Mouse (Mus musculus): ENCODE results near the gene Ndufb4. TPM values are rescaled to one million over a fixed set of nuclear protein-coding genes. Genes with fewer than 3 reads are reported as not detected.
"Not testable (repeated sequence)": the region's sequence is repeated elsewhere in the genome, so short reads cannot be mapped to it uniquely, and the experiment has no call there.

Gene Ndufb4
- 45.0 and 47.3 TPM in 2 replicates for total RNA-seq (2012; rRNA removed)

- H3K4me1 ChIP-seq (ENCODE audit: control insufficient read depth in 2 of 2, insufficient read depth in 2 of 2, low read length in 2 of 2, poor library complexity in 1 of 2): peaks cover 14% of the 10 kb centered on the region in 2 experiments
Observed at GRCm38 (mm10) chr16:37653731-37654657, at the start of gene Ndufb4. Ndufb4 (minus strand) TSS chr16:37654453.

GRCm38 (mm10) chr16:37703884-37704283, 49.6 kb upstream of the Ndufb4 start:
- no peak overlapping the region for H3K4me3 ChIP-seq (ENCODE audit: insufficient read depth in 1 of 2, low read depth in 1 of 2, low read length in 2 of 2, poor library complexity in 1 of 2, severe bottlenecking in 1 of 2)
- no peaks in the 10 kb centered on the region for H3K4me1 ChIP-seq (ENCODE audit: control insufficient read depth in 2 of 2, insufficient read depth in 2 of 2, low read length in 2 of 2, poor library complexity in 1 of 2)
- no peak for DNase-seq (ENCODE audit: low read depth, low spot score)
- H3K36me3 ChIP-seq (ENCODE audit: control insufficient read depth, insufficient read depth, low read length, poor library complexity, severe bottlenecking): no peaks in the 10 kb centered on the region
- H3K9me3 ChIP-seq (ENCODE audit: control insufficient read depth, insufficient read depth, low read depth, low read length): no peaks in the 10 kb centered on the region
- no peak overlapping the region for H3K9ac ChIP-seq (ENCODE audit: insufficient read depth, low read depth, low read length, poor library complexity, severe bottlenecking)
- H3K27ac ChIP-seq (ENCODE audit: insufficient read depth, low read depth, low read length, poor library complexity, severe bottlenecking): no peak overlapping the region
- in situ Hi-C loops (cut with MboI; ENCODE audit: low sequenced_read_pairs in 2 of 2, unreplicated experiment in 2 of 2): no loop called here
- TF ChIP-seq ZNF384 (IDR thresholded peaks at IDR 0.05; ENCODE audit: low read depth, low read length): no peak
- TF ChIP-seq CHD2 (IDR thresholded peaks at IDR 0.05; ENCODE audit: low read depth, low read length): no peak
- TF ChIP-seq MAFK (IDR thresholded peaks at IDR 0.05; ENCODE audit: insufficient read depth, low read depth, low read length): no peak
- TF ChIP-seq ZC3H11A (IDR thresholded peaks at IDR 0.05; ENCODE audit: borderline replicate concordance, low read depth, low read length): no peak
- no peak for TF ChIP-seq HCFC1 (IDR thresholded peaks at IDR 0.05; ENCODE audit: borderline replicate concordance, insufficient read depth, low read length)

More at GRCm38 (mm10) chr16:37653731-37654657, at the start of gene Ndufb4:
- peak; percentile 97 for DNase-seq (ENCODE audit: low read depth, low spot score)
- in situ Hi-C loops (cut with MboI; ENCODE audit: low sequenced_read_pairs in 2 of 2, unreplicated experiment in 2 of 2): no loop called here
- TF ChIP-seq ZC3H11A (IDR thresholded peaks at IDR 0.05; ENCODE audit: borderline replicate concordance, low read depth, low read length) (no peak), HCFC1 (IDR thresholded peaks at IDR 0.05; ENCODE audit: borderline replicate concordance, insufficient read depth, low read length) (peak; percentile 50; the same call in 1 of the 2 replicates)
- H3K36me3 ChIP-seq (ENCODE audit: control insufficient read depth, insufficient read depth, low read length, poor library complexity, severe bottlenecking): no peaks in the 10 kb centered on the region
- H3K9ac ChIP-seq (ENCODE audit: insufficient read depth, low read depth, low read length, poor library complexity, severe bottlenecking): peak within 1 kb of the TSS; percentile 96
- peak within 1 kb of the TSS; percentile 61 for H3K27ac ChIP-seq (ENCODE audit: insufficient read depth, low read depth, low read length, poor library complexity, severe bottlenecking)
- H3K9me3 ChIP-seq (ENCODE audit: control insufficient read depth, insufficient read depth, low read depth, low read length): no peaks in the 10 kb centered on the region
- peak within 1 kb of the TSS; percentile 97 to 98 for H3K4me3 ChIP-seq (ENCODE audit: insufficient read depth in 1 of 2, low read depth in 1 of 2, low read length in 2 of 2, poor library complexity in 1 of 2, severe bottlenecking in 1 of 2)

GRCm38 (mm10) chr16:37700071-37700470, 45.8 kb upstream of the Ndufb4 start:
- in situ Hi-C loops (cut with MboI; ENCODE audit: low sequenced_read_pairs in 2 of 2, unreplicated experiment in 2 of 2): not testable (repeated sequence)

DNA sequence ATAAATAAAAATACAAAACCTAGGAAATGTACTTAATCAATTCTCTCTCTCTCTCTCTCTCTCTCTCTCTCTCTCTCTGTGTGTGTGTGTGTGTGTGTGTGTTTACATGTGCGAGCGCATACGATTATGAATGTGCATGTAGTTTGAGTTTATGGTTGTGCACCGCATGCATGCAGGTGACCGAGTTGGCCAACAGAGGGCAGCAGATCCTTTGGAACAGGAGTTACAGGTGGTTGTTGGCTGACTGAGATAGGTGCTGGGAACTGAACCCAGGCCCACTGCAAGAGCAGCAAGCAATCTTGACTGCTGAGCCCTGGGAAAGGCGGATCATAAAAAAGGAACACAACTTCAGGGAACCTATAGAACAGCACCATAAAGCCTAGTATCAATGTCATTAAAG, 44.5 kb upstream of the Ndufb4 start:
- DNase-seq (ENCODE audit: low read depth, low spot score): no peak

More at GRCm38 (mm10) chr16:37700071-37700470, 45.8 kb upstream of the Ndufb4 start:
- not testable (repeated sequence) for H3K36me3 ChIP-seq (ENCODE audit: control insufficient read depth, insufficient read depth, low read length, poor library complexity, severe bottlenecking); H3K9me3 ChIP-seq (ENCODE audit: control insufficient read depth, insufficient read depth, low read depth, low read length); H3K27ac ChIP-seq (ENCODE audit: insufficient read depth, low read depth, low read length, poor library complexity, severe bottlenecking); H3K9ac ChIP-seq (ENCODE audit: insufficient read depth, low read depth, low read length, poor library complexity, severe bottlenecking); H3K4me3 ChIP-seq (ENCODE audit: insufficient read depth in 1 of 2, low read depth in 1 of 2, low read length in 2 of 2, poor library complexity in 1 of 2, severe bottlenecking in 1 of 2); H3K4me1 ChIP-seq (ENCODE audit: control insufficient read depth in 2 of 2, insufficient read depth in 2 of 2, low read length in 2 of 2, poor library complexity in 1 of 2); DNase-seq (ENCODE audit: low read depth, low spot score)

GRCm38 (mm10) chr16:37697271-37697670, 43.0 kb upstream of the Ndufb4 start:
- TF ChIP-seq HCFC1 (IDR thresholded peaks at IDR 0.05; ENCODE audit: borderline replicate concordance, insufficient read depth, low read length) (no peak), MAFK (IDR thresholded peaks at IDR 0.05; ENCODE audit: insufficient read depth, low read depth, low read length) (no peak), ZNF384 (IDR thresholded peaks at IDR 0.05; ENCODE audit: low read depth, low read length) (no peak), CHD2 (IDR thresholded peaks at IDR 0.05; ENCODE audit: low read depth, low read length) (no peak), ZC3H11A (IDR thresholded peaks at IDR 0.05; ENCODE audit: borderline replicate concordance, low read depth, low read length) (no peak)
- Histone ChIP-seq H3K9me3 (ENCODE audit: control insufficient read depth, insufficient read depth, low read depth, low read length) (no peaks in the 10 kb centered on the region), H3K4me3 (ENCODE audit: insufficient read depth in 1 of 2, low read depth in 1 of 2, low read length in 2 of 2, poor library complexity in 1 of 2, severe bottlenecking in 1 of 2) (no peak overlapping the region), H3K4me1 (ENCODE audit: control insufficient read depth in 2 of 2, insufficient read depth in 2 of 2, low read length in 2 of 2, poor library complexity in 1 of 2) (no peaks in the 10 kb centered on the region), H3K9ac (ENCODE audit: insufficient read depth, low read depth, low read length, poor library complexity, severe bottlenecking) (no peak overlapping the region), H3K36me3 (ENCODE audit: control insufficient read depth, insufficient read depth, low read length, poor library complexity, severe bottlenecking) (no peaks in the 10 kb centered on the region), H3K27ac (ENCODE audit: insufficient read depth, low read depth, low read length, poor library complexity, severe bottlenecking) (no peak overlapping the region)
- in situ Hi-C loops (cut with MboI; ENCODE audit: low sequenced_read_pairs in 2 of 2, unreplicated experiment in 2 of 2): no loop called here
- DNase-seq (ENCODE audit: low read depth, low spot score): no peak

More for the DNA sequence above, 44.5 kb upstream of the Ndufb4 start:
- Histone ChIP-seq H3K36me3 (ENCODE audit: control insufficient read depth, insufficient read depth, low read length, poor library complexity, severe bottlenecking) (no peaks in the 10 kb centered on the region), H3K27ac (ENCODE audit: insufficient read depth, low read depth, low read length, poor library complexity, severe bottlenecking) (no peak overlapping the region), H3K9ac (ENCODE audit: insufficient read depth, low read depth, low read length, poor library complexity, severe bottlenecking) (no peak overlapping the region), H3K9me3 (ENCODE audit: control insufficient read depth, insufficient read depth, low read depth, low read length) (no peaks in the 10 kb centered on the region), H3K4me1 (ENCODE audit: control insufficient read depth in 2 of 2, insufficient read depth in 2 of 2, low read length in 2 of 2, poor library complexity in 1 of 2) (no peaks in the 10 kb centered on the region), H3K4me3 (ENCODE audit: insufficient read depth in 1 of 2, low read depth in 1 of 2, low read length in 2 of 2, poor library complexity in 1 of 2, severe bottlenecking in 1 of 2) (no peak overlapping the region)
- in situ Hi-C loops (cut with MboI; ENCODE audit: low sequenced_read_pairs in 2 of 2, unreplicated experiment in 2 of 2): no loop called here
- TF ChIP-seq ZC3H11A (IDR thresholded peaks at IDR 0.05; ENCODE audit: borderline replicate concordance, low read depth, low read length): peak; percentile 27; the same call in 1 of the 2 replicates
- TF ChIP-seq MAFK (IDR thresholded peaks at IDR 0.05; ENCODE audit: insufficient read depth, low read depth, low read length): no peak
